Mouse (Mus musculus): ENCODE data around the gene Zfp764. TPM values are rescaled to one million over a fixed set of nuclear protein-coding genes. Genes with fewer than 3 reads are reported as not detected.
"Not testable (repeated sequence)": the region's sequence is repeated elsewhere in the genome, so short reads cannot be mapped to it uniquely, and the experiment has no call there.

Gene Zfp764
- polyA plus RNA-seq (2012; rRNA removed) (7.8 and 8.8 TPM in 2 replicates), polyA plus RNA-seq (2014; fragmentation: Nextera tagmentation; extraction: Ambion mirVana) (8.4 and 9.1 TPM in 2 replicates)

GRCm38 (mm10) chr7:127406002-127406987 lies at the start of gene Zfp764:
TSS of gene Zfp764 (minus strand) at chr7:127406822.
- Histone ChIP-seq H3K27ac (replicated peaks; ENCODE audit: low read depth, low read length) (peak within 1 kb of the TSS; percentile 77), H3K4me3 (replicated peaks; ENCODE audit: low read length) (peak within 1 kb of the TSS; percentile 54), H3K9ac (ENCODE audit: low read depth, low read length, severe bottlenecking) (peak within 1 kb of the TSS; percentile 75), H3K4me2 (replicated peaks; ENCODE audit: low read depth, low read length, severe bottlenecking) (peak within 1 kb of the TSS; percentile 83)
- peak; percentile 89 for ATAC-seq (ENCODE audit: low FRiP score, low read depth)
- not testable (repeated sequence) for H3K36me3 ChIP-seq (ENCODE audit: control insufficient read depth, insufficient read depth, low read length); H3K27me3 ChIP-seq (ENCODE audit: control insufficient read depth, insufficient read depth, low read length); H3K4me1 ChIP-seq (ENCODE audit: control insufficient read depth, insufficient read depth, low read length); H3K9me3 ChIP-seq (ENCODE audit: control insufficient read depth, low read length)
- peak; percentile 33; the same call in 1 of the 2 replicates for TF ChIP-seq POLR2A (IDR thresholded peaks at IDR 0.05; ENCODE audit: borderline replicate concordance, extremely low read depth, insufficient read depth, insufficient read length)
- DNase-seq (ENCODE audit: low spot score): peak; percentile 90
- 6% methylated on average over 40 of the region's 40 CpGs for whole genome bisulfite sequencing

GRCm38 (mm10) chr7:127454905-127455304 lies 48.3 kb upstream of the Zfp764 start:
- ATAC-seq (ENCODE audit: low FRiP score, low read depth): no peak
- Histone ChIP-seq H3K27ac (replicated peaks; ENCODE audit: low read depth, low read length) (no peak overlapping the region), H3K4me3 (replicated peaks; ENCODE audit: low read length) (no peak overlapping the region), H3K4me2 (replicated peaks; ENCODE audit: low read depth, low read length, severe bottlenecking) (no peak overlapping the region), H3K9me3 (ENCODE audit: control insufficient read depth, low read length) (peaks cover 5% of the 10 kb centered on the region; the same call in 1 of the 2 replicates), H3K9ac (ENCODE audit: low read depth, low read length, severe bottlenecking) (no peak overlapping the region), H3K36me3 (ENCODE audit: control insufficient read depth, insufficient read depth, low read length) (peaks cover 46% of the 10 kb centered on the region), H3K4me1 (ENCODE audit: control insufficient read depth, insufficient read depth, low read length) (peaks cover 14% of the 10 kb centered on the region; the same call in 1 of the 2 replicates), H3K27me3 (ENCODE audit: control insufficient read depth, insufficient read depth, low read length) (no peaks in the 10 kb centered on the region)
- TF ChIP-seq POLR2A (IDR thresholded peaks at IDR 0.05; ENCODE audit: borderline replicate concordance, extremely low read depth, insufficient read depth, insufficient read length): no peak
- DNase-seq (ENCODE audit: low spot score): no peak
- WGBS: 92% methylated on average over 7 of the region's 7 CpGs

GRCm38 (mm10) chr7:127453056-127453455 lies 46.4 kb upstream of the Zfp764 start:
- no peak overlapping the region for H3K9ac ChIP-seq (ENCODE audit: low read depth, low read length, severe bottlenecking)
- no peak overlapping the region for H3K4me2 ChIP-seq (replicated peaks; ENCODE audit: low read depth, low read length, severe bottlenecking)
- peaks cover 36% of the 10 kb centered on the region for H3K36me3 ChIP-seq (ENCODE audit: control insufficient read depth, insufficient read depth, low read length)
- peaks cover 5% of the 10 kb centered on the region; the same call in 1 of the 2 replicates for H3K9me3 ChIP-seq (ENCODE audit: control insufficient read depth, low read length)
- 92% methylated on average over 2 of the region's 2 CpGs for WGBS
- H3K4me3 ChIP-seq (replicated peaks; ENCODE audit: low read length): no peak overlapping the region
- TF ChIP-seq POLR2A (IDR thresholded peaks at IDR 0.05; ENCODE audit: borderline replicate concordance, extremely low read depth, insufficient read depth, insufficient read length): no peak
- ATAC-seq (ENCODE audit: low FRiP score, low read depth): no peak
- H3K27me3 ChIP-seq (ENCODE audit: control insufficient read depth, insufficient read depth, low read length): no peaks in the 10 kb centered on the region
- DNase-seq (ENCODE audit: low spot score): no peak
- H3K4me1 ChIP-seq (ENCODE audit: control insufficient read depth, insufficient read depth, low read length): peaks cover 18% of the 10 kb centered on the region; the same call in 1 of the 2 replicates
- H3K27ac ChIP-seq (replicated peaks; ENCODE audit: low read depth, low read length): no peak overlapping the region

GRCm38 (mm10) chr7:127449966-127450365 lies 43.3 kb upstream of the Zfp764 start:
- Histone ChIP-seq H3K4me1 (ENCODE audit: control insufficient read depth, insufficient read depth, low read length) (peaks cover 18% of the 10 kb centered on the region; the same call in 1 of the 2 replicates), H3K9me3 (ENCODE audit: control insufficient read depth, low read length) (no peaks in the 10 kb centered on the region), H3K9ac (ENCODE audit: low read depth, low read length, severe bottlenecking) (no peak overlapping the region), H3K36me3 (ENCODE audit: control insufficient read depth, insufficient read depth, low read length) (peaks cover 35% of the 10 kb centered on the region), H3K27ac (replicated peaks; ENCODE audit: low read depth, low read length) (no peak overlapping the region), H3K4me2 (replicated peaks; ENCODE audit: low read depth, low read length, severe bottlenecking) (peak overlapping the region; percentile 64), H3K4me3 (replicated peaks; ENCODE audit: low read length) (peak overlapping the region; percentile 65), H3K27me3 (ENCODE audit: control insufficient read depth, insufficient read depth, low read length) (no peaks in the 10 kb centered on the region)
- DNase-seq (ENCODE audit: low spot score) (no peak), ATAC-seq (ENCODE audit: low FRiP score, low read depth) (no peak)
- TF ChIP-seq POLR2A (IDR thresholded peaks at IDR 0.05; ENCODE audit: borderline replicate concordance, extremely low read depth, insufficient read depth, insufficient read length): no peak
- 85% methylated on average over 7 of the region's 7 CpGs for WGBS

- H3K4me1 ChIP-seq (ENCODE audit: control insufficient read depth, insufficient read depth, low read length): peaks cover 18% of the 10 kb centered on the region; the same call in 1 of the 2 replicates
- peak within 1 kb of the TSS; percentile 89 for H3K9ac ChIP-seq (ENCODE audit: low read depth, low read length, severe bottlenecking)
- TF ChIP-seq POLR2A (IDR thresholded peaks at IDR 0.05; ENCODE audit: borderline replicate concordance, extremely low read depth, insufficient read depth, insufficient read length): peak; percentile 22; the same call in 1 of the 2 replicates
- H3K9me3 ChIP-seq (ENCODE audit: control insufficient read depth, low read length): no peaks in the 10 kb centered on the region
- peak within 1 kb of the TSS; percentile 93 for H3K27ac ChIP-seq (replicated peaks; ENCODE audit: low read depth, low read length)
- ATAC-seq (ENCODE audit: low FRiP score, low read depth) (peak; percentile 94), DNase-seq (ENCODE audit: low spot score) (peak; percentile 98)
- H3K36me3 ChIP-seq (ENCODE audit: control insufficient read depth, insufficient read depth, low read length): peaks cover 42% of the 10 kb centered on the region
- H3K27me3 ChIP-seq (ENCODE audit: control insufficient read depth, insufficient read depth, low read length): no peaks in the 10 kb centered on the region
- under 1% methylated on average over 50 of the region's 54 CpGs for WGBS
- peak within 1 kb of the TSS; percentile 65 for H3K4me3 ChIP-seq (replicated peaks; ENCODE audit: low read length)
- peak within 1 kb of the TSS; percentile 64 for H3K4me2 ChIP-seq (replicated peaks; ENCODE audit: low read depth, low read length, severe bottlenecking)
Observed at GRCm38 (mm10) chr7:127448521-127449300, 42.1 kb upstream of the Zfp764 start, which contains the start of gene Zfp689. TSS of gene Zfp689 (minus strand) at chr7:127449158.

All from limb, embryonic 14.5 days (tissue).